Mouse (Mus musculus): Measurements from ENCODE around the gene Spop. TPM values are rescaled to one million over a fixed set of nuclear protein-coding genes. Genes with fewer than 3 reads are reported as not detected.

Gene Spop
- total and polyA plus RNA-seq, 2 experiments, result 39.3 to 43.9 TPM

DNA sequence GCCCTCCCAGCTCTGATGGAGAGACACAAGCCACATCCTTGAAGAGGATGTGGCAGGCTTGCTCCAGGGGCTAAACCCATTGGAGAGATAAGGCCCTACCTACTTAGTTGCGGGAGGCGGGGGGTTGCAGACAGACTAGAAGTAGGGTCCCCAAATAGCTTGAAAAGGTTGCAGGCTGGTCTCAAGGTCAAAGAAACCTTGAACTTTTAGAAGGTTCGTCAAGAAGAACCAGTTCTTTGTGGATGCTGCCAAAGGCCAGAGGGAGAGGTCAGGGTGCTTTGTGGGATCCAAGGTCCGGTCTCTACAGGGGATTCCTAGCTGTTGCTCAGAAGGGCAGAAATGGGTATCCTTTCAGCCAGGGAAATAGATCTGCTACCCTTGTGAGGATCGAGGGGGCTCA lies 93.9 kb downstream of the Spop start:
- no peak for DNase-seq (ENCODE audit: extremely low read depth, low read depth, low spot score)
- Histone ChIP-seq H3K36me3 (ENCODE audit: control insufficient read depth, insufficient read depth, low read length) (no peaks in the 10 kb centered on the region), H3K79me2 (ENCODE audit: control insufficient read depth, insufficient read depth, low read length) (no peaks in the 10 kb centered on the region), H3K27ac (replicated peaks; ENCODE audit: insufficient read depth, low read depth, low read length) (no peak overlapping the region), H3K4me3 (ENCODE audit: insufficient read depth, low read depth, low read length) (no peak overlapping the region), H3K4me1 (ENCODE audit: control insufficient read depth, insufficient read depth, low read length) (no peaks in the 10 kb centered on the region), H3K9ac (ENCODE audit: low read depth, low read length) (no peak overlapping the region), H3K27me3 (ENCODE audit: control insufficient read depth, insufficient read depth, low read length) (no peaks in the 10 kb centered on the region; the same call in 1 of the 2 replicates)
- WGBS, result 65% methylated on average over 5 of the region's 5 CpGs
- no peak for TF ChIP-seq CTCF (IDR thresholded peaks at IDR 0.05; ENCODE audit: low read depth, low read length)
- no peak for TF ChIP-seq POLR2A (IDR thresholded peaks at IDR 0.05; ENCODE audit: extremely low read depth, insufficient read depth, low read length)

DNA sequence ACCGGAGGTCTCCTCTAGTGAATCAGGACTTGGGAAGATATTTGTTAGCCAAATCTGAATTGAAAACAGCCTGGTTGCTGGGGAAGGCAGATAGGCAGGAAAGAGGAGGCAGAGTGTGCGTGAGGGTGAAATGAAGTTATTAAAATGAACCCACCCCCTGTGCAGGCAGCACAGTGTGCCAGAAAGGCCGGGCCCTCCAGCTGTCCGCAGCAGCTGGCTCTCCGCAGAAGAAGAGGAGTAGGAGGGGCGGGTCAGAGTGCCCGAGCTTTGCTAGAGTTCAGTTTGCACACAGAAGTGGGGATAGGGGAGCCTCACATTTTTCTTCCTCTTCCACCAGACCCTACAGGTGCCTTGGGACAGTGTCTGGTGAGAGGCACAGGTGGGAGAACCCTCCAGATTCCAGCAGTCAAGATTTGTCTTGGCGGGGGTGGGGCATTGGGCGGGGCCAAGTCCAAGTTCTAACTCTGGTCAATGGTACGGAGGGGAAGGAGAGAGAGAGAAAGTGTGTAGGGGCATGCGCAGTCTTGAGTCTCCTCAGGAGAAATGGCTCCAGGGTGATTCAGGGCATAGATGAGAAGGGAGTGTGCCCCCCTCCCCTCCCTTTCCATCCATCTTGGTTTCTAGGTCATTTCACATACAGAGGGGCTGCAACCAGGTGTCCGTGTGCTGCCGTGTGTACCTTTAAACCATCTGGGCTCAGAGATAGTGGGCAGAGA lies 94.5 kb downstream of the Spop start:
- no peak overlapping the region for H3K27ac ChIP-seq (replicated peaks; ENCODE audit: insufficient read depth, low read depth, low read length)
- 59% methylated on average over 13 of the region's 13 CpGs for WGBS
- no peak for DNase-seq (ENCODE audit: extremely low read depth, low read depth, low spot score)
- no peaks in the 10 kb centered on the region for H3K79me2 ChIP-seq (ENCODE audit: control insufficient read depth, insufficient read depth, low read length)
- H3K36me3 ChIP-seq (ENCODE audit: control insufficient read depth, insufficient read depth, low read length), result no peaks in the 10 kb centered on the region
- H3K9ac ChIP-seq (ENCODE audit: low read depth, low read length), result no peak overlapping the region
- H3K27me3 ChIP-seq (ENCODE audit: control insufficient read depth, insufficient read depth, low read length), result peaks cover 4% of the 10 kb centered on the region; the same call in 1 of the 2 replicates
- H3K4me3 ChIP-seq (ENCODE audit: insufficient read depth, low read depth, low read length), result no peak overlapping the region
- no peak for TF ChIP-seq CTCF (IDR thresholded peaks at IDR 0.05; ENCODE audit: low read depth, low read length)
- H3K4me1 ChIP-seq (ENCODE audit: control insufficient read depth, insufficient read depth, low read length), result no peaks in the 10 kb centered on the region

DNA sequence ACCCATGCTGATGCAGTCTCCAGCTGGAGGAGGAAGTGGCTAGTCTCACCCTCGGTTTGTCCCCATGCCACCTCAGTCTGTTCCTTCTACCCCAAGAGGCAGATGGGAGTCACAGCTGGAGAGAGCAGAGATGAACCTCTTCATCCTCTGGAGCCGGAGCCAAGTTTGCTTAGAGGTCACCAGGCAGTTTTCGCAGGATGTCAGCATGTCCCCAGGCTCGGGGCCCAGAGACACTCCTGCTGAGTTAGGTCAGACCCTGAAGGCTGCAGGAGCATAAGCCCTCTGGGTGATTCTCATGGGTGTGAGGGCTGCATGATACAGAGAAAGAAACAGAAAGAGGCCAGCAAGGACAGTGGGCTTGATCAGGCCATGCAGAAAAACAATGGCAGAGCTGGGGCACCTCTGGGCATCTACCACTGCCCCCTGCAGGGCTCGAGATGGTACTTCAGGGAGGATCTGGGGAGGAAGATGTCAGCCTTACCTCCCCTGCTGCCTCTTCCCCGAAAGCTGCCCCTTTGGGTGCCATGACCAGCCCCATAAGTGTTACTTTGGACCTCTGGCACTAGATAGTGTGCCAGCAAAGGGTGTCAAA lies 95.3 kb downstream of the Spop start:
- Histone ChIP-seq H3K4me3 (ENCODE audit: insufficient read depth, low read depth, low read length) (no peak overlapping the region), H3K27ac (replicated peaks; ENCODE audit: insufficient read depth, low read depth, low read length) (no peak overlapping the region), H3K4me1 (ENCODE audit: control insufficient read depth, insufficient read depth, low read length) (no peaks in the 10 kb centered on the region; the same call in 1 of the 2 replicates), H3K36me3 (ENCODE audit: control insufficient read depth, insufficient read depth, low read length) (no peaks in the 10 kb centered on the region), H3K79me2 (ENCODE audit: control insufficient read depth, insufficient read depth, low read length) (no peaks in the 10 kb centered on the region), H3K27me3 (ENCODE audit: control insufficient read depth, insufficient read depth, low read length) (peaks cover 13% of the 10 kb centered on the region), H3K9ac (ENCODE audit: low read depth, low read length) (no peak overlapping the region)
- DNase-seq (ENCODE audit: extremely low read depth, low read depth, low spot score), result no peak
- TF ChIP-seq POLR2A (IDR thresholded peaks at IDR 0.05; ENCODE audit: extremely low read depth, insufficient read depth, low read length), result no peak
- peak; percentile 80 for TF ChIP-seq CTCF (IDR thresholded peaks at IDR 0.05; ENCODE audit: low read depth, low read length)
- 69% methylated on average over 6 of the region's 6 CpGs for WGBS

- TF ChIP-seq CTCF (IDR thresholded peaks at IDR 0.05; ENCODE audit: low read depth, low read length) (no peak), POLR2A (IDR thresholded peaks at IDR 0.05; ENCODE audit: extremely low read depth, insufficient read depth, low read length) (no peak)
- Histone ChIP-seq H3K4me1 (ENCODE audit: control insufficient read depth, insufficient read depth, low read length) (no peaks in the 10 kb centered on the region; the same call in 1 of the 2 replicates), H3K27me3 (ENCODE audit: control insufficient read depth, insufficient read depth, low read length) (peaks cover 18% of the 10 kb centered on the region), H3K4me3 (ENCODE audit: insufficient read depth, low read depth, low read length) (no peak overlapping the region), H3K79me2 (ENCODE audit: control insufficient read depth, insufficient read depth, low read length) (no peaks in the 10 kb centered on the region), H3K27ac (replicated peaks; ENCODE audit: insufficient read depth, low read depth, low read length) (no peak overlapping the region), H3K9ac (ENCODE audit: low read depth, low read length) (no peak overlapping the region), H3K36me3 (ENCODE audit: control insufficient read depth, insufficient read depth, low read length) (no peaks in the 10 kb centered on the region)
- 84% methylated on average over 12 of the region's 12 CpGs for WGBS
- no peak for DNase-seq (ENCODE audit: extremely low read depth, low read depth, low spot score)
These were observed 96.8 kb downstream of the Spop start for GRCm38 (mm10) chr11:95510631-95511030.

DNA sequence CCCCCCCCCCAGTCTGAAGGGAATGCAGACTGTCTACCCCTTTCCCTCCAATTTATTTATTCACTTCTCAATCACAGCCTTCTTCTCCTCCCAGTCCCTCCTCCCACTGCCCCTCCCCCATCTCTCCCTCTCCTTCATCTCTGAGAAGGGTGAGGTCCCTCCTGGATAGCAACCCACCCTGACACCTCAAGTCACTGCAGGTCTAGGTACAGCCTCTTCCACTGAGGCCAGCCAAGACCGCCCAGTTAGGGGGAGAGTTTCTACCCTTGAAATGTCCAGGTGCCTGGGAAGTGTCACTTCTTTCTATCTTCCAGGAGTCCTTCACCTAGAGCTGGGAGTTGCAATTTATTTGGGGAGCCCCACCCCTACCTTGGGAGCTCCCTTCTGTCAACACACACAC lies 98.0 kb downstream of the Spop start:
- H3K9ac ChIP-seq (ENCODE audit: low read depth, low read length), result no peak overlapping the region
- DNase-seq (ENCODE audit: extremely low read depth, low read depth, low spot score), result no peak
- peaks cover 18% of the 10 kb centered on the region for H3K27me3 ChIP-seq (ENCODE audit: control insufficient read depth, insufficient read depth, low read length)
- H3K4me3 ChIP-seq (ENCODE audit: insufficient read depth, low read depth, low read length), result no peak overlapping the region
- no peak overlapping the region for H3K27ac ChIP-seq (replicated peaks; ENCODE audit: insufficient read depth, low read depth, low read length)
- no peaks in the 10 kb centered on the region; the same call in 1 of the 2 replicates for H3K4me1 ChIP-seq (ENCODE audit: control insufficient read depth, insufficient read depth, low read length)
- 85% methylated on average over 1 of the region's 1 CpGs for WGBS
- no peak for TF ChIP-seq CTCF (IDR thresholded peaks at IDR 0.05; ENCODE audit: low read depth, low read length)
- TF ChIP-seq POLR2A (IDR thresholded peaks at IDR 0.05; ENCODE audit: extremely low read depth, insufficient read depth, low read length), result no peak
- H3K79me2 ChIP-seq (ENCODE audit: control insufficient read depth, insufficient read depth, low read length), result no peaks in the 10 kb centered on the region
- no peaks in the 10 kb centered on the region for H3K36me3 ChIP-seq (ENCODE audit: control insufficient read depth, insufficient read depth, low read length)

- H3K4me3 ChIP-seq (ENCODE audit: insufficient read depth, low read depth, low read length), result no peak overlapping the region
- TF ChIP-seq CTCF (IDR thresholded peaks at IDR 0.05; ENCODE audit: low read depth, low read length) (no peak), POLR2A (IDR thresholded peaks at IDR 0.05; ENCODE audit: extremely low read depth, insufficient read depth, low read length) (no peak)
- no peaks in the 10 kb centered on the region; the same call in 1 of the 2 replicates for H3K4me1 ChIP-seq (ENCODE audit: control insufficient read depth, insufficient read depth, low read length)
- no peak overlapping the region for H3K9ac ChIP-seq (ENCODE audit: low read depth, low read length)
- DNase-seq (ENCODE audit: extremely low read depth, low read depth, low spot score), result no peak
- peaks cover 18% of the 10 kb centered on the region for H3K27me3 ChIP-seq (ENCODE audit: control insufficient read depth, insufficient read depth, low read length)
- H3K79me2 ChIP-seq (ENCODE audit: control insufficient read depth, insufficient read depth, low read length), result no peaks in the 10 kb centered on the region
- H3K36me3 ChIP-seq (ENCODE audit: control insufficient read depth, insufficient read depth, low read length), result no peaks in the 10 kb centered on the region
- no peak overlapping the region for H3K27ac ChIP-seq (replicated peaks; ENCODE audit: insufficient read depth, low read depth, low read length)
- WGBS, result 64% methylated on average over 6 of the region's 6 CpGs
These were observed 98.5 kb downstream of the Spop start for GRCm38 (mm10) chr11:95512383-95512782.

Measured in liver, adult 2 months (tissue).